Mouse (Mus musculus) midbrain, postnatal 0 days (tissue): ENCODE data around the gene Nbea. TPM values are rescaled to one million over a fixed set of nuclear protein-coding genes. Genes with fewer than 3 reads are reported as not detected.

ENCODE experiments used
- ATAC-seq: fragments of 200-750 bp; cut with Nextera tagmentation; 2 replicates; pipeline ENCODE4 v1.8.0; 2017; ENCODE audit warnings: moderate number of reproducible peaks, mild to moderate bottlenecking, moderate TSS enrichment, moderate library complexity; ENCODE audit not compliant: low FRiP score
- DNase-seq: peaks from one replicate; pipeline ENCODE4 v3.0.0-alpha.2; 2015; ENCODE audit warnings: low spot score
- H3K27ac ChIP-seq: fragments of 300-500 bp; sonication (generic); 2 replicates; pipeline ENCODE4 v1.5.1; 2014; ENCODE audit warnings: low read depth, mild to moderate bottlenecking, low read length, mixed read lengths
- H3K27me3 ChIP-seq: fragments of 300-500 bp; sonication (generic); 2 replicates; pipeline ENCODE4 v1.6.1; 2014; ENCODE audit warnings: low read length, control low read depth, mixed read lengths; ENCODE audit not compliant: insufficient read depth
- H3K36me3 ChIP-seq: fragments of 300-500 bp; sonication (generic); 2 replicates; pipeline ENCODE4 v1.6.1; 2014; ENCODE audit warnings: low read length, control low read depth, mixed read lengths; ENCODE audit not compliant: insufficient read depth
- H3K4me1 ChIP-seq: fragments of 300-500 bp; sonication (generic); 2 replicates; pipeline ENCODE4 v1.6.1; 2014; ENCODE audit warnings: mild to moderate bottlenecking, control low read depth, antibody characterized with exemption, low read length, mixed read lengths; ENCODE audit not compliant: insufficient read depth
- H3K4me2 ChIP-seq: fragments of 300-500 bp; sonication (generic); 2 replicates; pipeline ENCODE4 v1.6.1; 2014; ENCODE audit warnings: low read depth, mild to moderate bottlenecking, low read length, mixed read lengths; ENCODE audit not compliant: poor library complexity, severe bottlenecking
- H3K4me3 ChIP-seq: fragments of 300-500 bp; sonication (generic); 2 replicates; pipeline ENCODE4 v1.5.1; 2014; ENCODE audit warnings: low read depth, mild to moderate bottlenecking, low read length, moderate library complexity
- H3K9ac ChIP-seq: fragments of 300-500 bp; sonication (generic); replicated peaks from 2 replicates; pipeline ENCODE4 v1.6.1; 2014; ENCODE audit warnings: mild to moderate bottlenecking, low read length, moderate library complexity, mixed read lengths; ENCODE audit not compliant: poor library complexity, severe bottlenecking
- H3K9me3 ChIP-seq: fragments of 300-500 bp; sonication (generic); 2 replicates; pipeline ENCODE4 v1.6.1; 2016; ENCODE audit warnings: low read length, control low read depth
- CTCF ChIP-seq: IDR thresholded peaks from 2 replicates; pipeline ENCODE4 v1.5.1; 2016; ENCODE audit warnings: antibody characterized with exemption, mild to moderate bottlenecking
- WGBS: fragments of 180-500 bp; shearing (Covaris S2); extraction: QIAGEN DNeasy Blood & Tissue Kit; methylation state at CpG from one replicate; pipeline ENCODE4 v1.1.7; 2014; 5-methylcytosine and 5-hydroxymethylcytosine counted together
- polyA plus RNA-seq: library from polyadenylated mRNA; unstranded; fragments of >200 nt; fragmentation: Nextera tagmentation; extraction: Ambion mirVana; gene quantifications from 2 replicates; pipeline ENCODE4 v1.2.1, GENCODE M21; 2015
- total RNA-seq: library from RNA; depleted of rRNA; stranded (reverse); fragments of >200 nt; gene quantifications from 2 replicates; pipeline ENCODE4 v1.2.3, GENCODE M21; 2014

Gene Nbea
- total and polyA plus RNA-seq, 2 experiments from 2014 or later: 46.8 to 202 TPM

GRCm38 (mm10) chr3:55768654-55769053 lies 414.8 kb downstream of the Nbea start:
- no peaks in the 10 kb centered on the region for H3K4me1 ChIP-seq
- 74% methylated on average over 2 of the region's 2 CpGs for WGBS

GRCm38 (mm10) chr3:55763591-55763990 lies 419.9 kb downstream of the Nbea start:
- Histone ChIP-seq H3K36me3 (0 out of 2 replicates have a peak, but pooled peaks cover 2% of the 10 kb centered on the region), H3K9me3 (no peaks in the 10 kb centered on the region), H3K9ac (no peak overlapping the region), H3K27me3 (no peaks in the 10 kb centered on the region), H3K4me1 (no peaks in the 10 kb centered on the region), H3K4me2 (no peak overlapping the region), H3K27ac (no peak overlapping the region), H3K4me3 (no peak overlapping the region)
- DNase-seq: no peak
- WGBS: 37% methylated on average over 8 of the region's 8 CpGs
- ATAC-seq: no peak
- TF ChIP-seq CTCF: no peak

More at GRCm38 (mm10) chr3:55768654-55769053, 414.8 kb downstream of the Nbea start:
- no peak overlapping the region for H3K4me3 ChIP-seq
- H3K9ac ChIP-seq: no peak overlapping the region
- no peak for ATAC-seq
- no peaks in the 10 kb centered on the region for H3K27me3 ChIP-seq
- no peak for DNase-seq
- H3K4me2 ChIP-seq: no peak overlapping the region
- no peaks in the 10 kb centered on the region for H3K9me3 ChIP-seq
- 0 out of 2 replicates have a peak, but pooled peaks cover 2% of the 10 kb centered on the region for H3K36me3 ChIP-seq
- TF ChIP-seq CTCF: no peak
- H3K27ac ChIP-seq: no peak overlapping the region

- no peak overlapping the region for H3K4me3 ChIP-seq
- ATAC-seq: no peak
- no peaks in the 10 kb centered on the region for H3K27me3 ChIP-seq
- TF ChIP-seq CTCF: peak; percentile 68
- peak; percentile 82 for DNase-seq
- H3K9ac ChIP-seq: no peak overlapping the region
- WGBS: 35% methylated on average over 8 of the region's 8 CpGs
- H3K4me1 ChIP-seq: peaks cover 14% of the 10 kb centered on the region; the same call in 1 of the 2 replicates
- H3K36me3 ChIP-seq: no peaks in the 10 kb centered on the region
- no peak overlapping the region for H3K4me2 ChIP-seq
- H3K9me3 ChIP-seq: no peaks in the 10 kb centered on the region
- peak overlapping the region; percentile 64 for H3K27ac ChIP-seq
Measured at GRCm38 (mm10) chr3:55758297-55758696, 425.2 kb downstream of the Nbea start.

- Histone ChIP-seq H3K27ac (peak overlapping the region; percentile 76), H3K9me3 (no peaks in the 10 kb centered on the region), H3K4me1 (peaks cover 14% of the 10 kb centered on the region; the same call in 1 of the 2 replicates), H3K9ac (no peak overlapping the region; the same call in 1 of the 2 replicates), H3K4me2 (no peak overlapping the region), H3K27me3 (no peaks in the 10 kb centered on the region), H3K4me3 (no peak overlapping the region), H3K36me3 (no peaks in the 10 kb centered on the region)
- WGBS: 24% methylated on average over 11 of the region's 11 CpGs
- peak; percentile 20 for DNase-seq
- no peak for TF ChIP-seq CTCF
- ATAC-seq: 0 out of 2 replicates have a peak, but pooled peaks have one; percentile 28
Measured at GRCm38 (mm10) chr3:55756602-55757190, 426.8 kb downstream of the Nbea start.

- Histone ChIP-seq H3K9ac (no peak overlapping the region), H3K4me1 (peaks cover 16% of the 10 kb centered on the region), H3K36me3 (no peaks in the 10 kb centered on the region), H3K27me3 (no peaks in the 10 kb centered on the region), H3K4me2 (peak overlapping the region; percentile 7), H3K4me3 (no peak overlapping the region), H3K9me3 (no peaks in the 10 kb centered on the region), H3K27ac (peak overlapping the region; percentile 76)
- DNase-seq: peak; percentile 44
- no peak for TF ChIP-seq CTCF
- ATAC-seq: peak; percentile 66
- 16% methylated on average over 11 of the region's 11 CpGs for WGBS
Measured at GRCm38 (mm10) chr3:55755805-55756601, 427.5 kb downstream of the Nbea start.
